Mouse (Mus musculus) macrophage (primary cell): ENCODE data around the gene Pdcd2l. TPM values are rescaled to one million over a fixed set of nuclear protein-coding genes. Genes with fewer than 3 reads are reported as not detected.
"Not testable (repeated sequence)": the region's sequence is repeated elsewhere in the genome, so short reads cannot be mapped to it uniquely, and the experiment has no call there.

Source experiments
- H3K27ac ChIP-seq: fragments of 350-480 bp; formaldehyde crosslinking; 2 replicates; pipeline ENCODE4 v1.9.0; 2021
- H3K36me3 ChIP-seq: fragments of 350-480 bp; formaldehyde crosslinking; 2 replicates; pipeline ENCODE4 v1.9.0; 2021; ENCODE audit errors: inconsistent target
- H3K4me3 ChIP-seq: fragments of 350-480 bp; formaldehyde crosslinking; 2 replicates; pipeline ENCODE4 v1.9.0; 2021; ENCODE audit errors: inconsistent target
- H3K79me2 ChIP-seq: fragments of 350-480 bp; formaldehyde crosslinking; 2 replicates; pipeline ENCODE4 v1.9.0; 2021; ENCODE audit errors: inconsistent target
- WGBS: methylation state at CpG from one replicate; pipeline ENCODE4 v1.1.7; 2026; ENCODE audit warnings: inconsistent platforms; ENCODE audit not compliant: missing documents; 5-methylcytosine and 5-hydroxymethylcytosine counted together
- polyA plus RNA-seq: library from polyadenylated mRNA; stranded (reverse); fragments of 250-400 nt; gene quantifications from 3 replicates; pipeline ENCODE4 v1.2.4, GENCODE M21; 2018; ENCODE audit warnings: inconsistent platforms

Pdcd2l gene
- polyA plus RNA-seq, 1 experiment from 2014 or later = 15.9 TPM

DNA sequence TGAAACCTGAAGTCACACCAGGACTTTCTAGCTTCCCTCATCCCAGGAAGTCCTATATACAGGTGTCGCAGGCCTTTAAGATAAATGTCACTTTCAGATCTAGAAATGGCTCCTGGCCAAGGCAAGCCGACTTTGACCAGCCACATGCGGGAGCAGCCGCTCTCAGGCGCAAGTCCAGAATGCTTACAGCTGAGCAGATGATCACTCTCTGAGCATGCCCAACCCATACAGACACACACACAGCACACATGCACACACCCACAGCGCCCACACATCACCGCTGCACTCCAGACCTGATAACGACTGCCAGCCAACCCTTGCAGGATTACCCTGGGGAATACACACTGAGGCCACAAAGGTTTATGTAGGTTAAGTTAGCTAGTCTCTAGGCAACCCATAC is 29.6 kb upstream of the Pdcd2l start:
- Histone ChIP-seq H3K79me2 (peaks cover 88% of the 10 kb centered on the region), H3K4me3 (no peak overlapping the region), H3K36me3 (peaks cover 68% of the 10 kb centered on the region), H3K27ac (no peak overlapping the region)
- WGBS = 86% methylated on average over 8 of the region's 8 CpGs

DNA sequence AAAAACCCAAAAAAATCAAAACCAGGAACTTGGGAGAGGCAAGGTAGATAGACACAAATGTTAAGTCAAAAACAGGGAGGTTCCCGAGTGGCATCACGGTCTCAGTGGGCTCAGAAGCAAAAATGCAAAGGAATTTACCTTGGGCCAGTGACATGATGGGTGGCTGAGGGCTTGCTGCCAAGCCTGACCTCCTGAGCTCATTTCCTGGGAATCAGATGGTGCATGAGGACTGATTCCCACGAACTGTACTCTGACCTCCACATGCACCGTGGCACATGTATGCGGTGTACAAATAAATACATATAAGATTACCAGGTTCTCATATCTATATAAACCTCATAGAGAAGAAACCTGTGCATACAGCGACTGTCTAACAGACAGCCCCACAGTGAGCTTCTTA is 27.8 kb upstream of the Pdcd2l start:
- H3K36me3 ChIP-seq = peaks cover 85% of the 10 kb centered on the region

DNA sequence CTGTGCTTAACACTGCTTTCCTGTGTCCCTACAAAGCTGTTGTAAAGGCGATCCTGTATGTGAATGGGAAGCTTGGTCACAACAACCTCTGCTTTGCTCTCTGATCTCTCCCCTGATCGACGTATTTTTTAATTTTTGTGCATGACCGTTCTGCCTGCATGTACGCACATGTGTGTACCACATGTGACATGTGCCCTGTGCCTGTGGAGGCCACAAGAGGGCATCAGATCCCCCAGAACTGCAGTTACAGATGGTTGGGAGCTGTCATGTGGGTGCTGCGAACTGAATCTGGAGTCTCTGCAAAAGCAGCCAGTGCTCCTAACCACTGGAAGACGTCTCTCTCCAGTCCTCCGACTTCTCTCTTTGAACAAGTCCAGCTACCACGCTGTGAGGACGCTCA is 25.9 kb upstream of the Pdcd2l start:
- 96% methylated on average over 10 of the region's 10 CpGs for WGBS
- H3K79me2 ChIP-seq = peaks cover 74% of the 10 kb centered on the region
- peaks cover 93% of the 10 kb centered on the region for H3K36me3 ChIP-seq

More for the DNA sequence above, 27.8 kb upstream of the Pdcd2l start:
- 98% methylated on average over 5 of the region's 6 CpGs for WGBS
- Histone ChIP-seq H3K27ac (no peak overlapping the region), H3K79me2 (peaks cover 91% of the 10 kb centered on the region), H3K4me3 (no peak overlapping the region)

DNA sequence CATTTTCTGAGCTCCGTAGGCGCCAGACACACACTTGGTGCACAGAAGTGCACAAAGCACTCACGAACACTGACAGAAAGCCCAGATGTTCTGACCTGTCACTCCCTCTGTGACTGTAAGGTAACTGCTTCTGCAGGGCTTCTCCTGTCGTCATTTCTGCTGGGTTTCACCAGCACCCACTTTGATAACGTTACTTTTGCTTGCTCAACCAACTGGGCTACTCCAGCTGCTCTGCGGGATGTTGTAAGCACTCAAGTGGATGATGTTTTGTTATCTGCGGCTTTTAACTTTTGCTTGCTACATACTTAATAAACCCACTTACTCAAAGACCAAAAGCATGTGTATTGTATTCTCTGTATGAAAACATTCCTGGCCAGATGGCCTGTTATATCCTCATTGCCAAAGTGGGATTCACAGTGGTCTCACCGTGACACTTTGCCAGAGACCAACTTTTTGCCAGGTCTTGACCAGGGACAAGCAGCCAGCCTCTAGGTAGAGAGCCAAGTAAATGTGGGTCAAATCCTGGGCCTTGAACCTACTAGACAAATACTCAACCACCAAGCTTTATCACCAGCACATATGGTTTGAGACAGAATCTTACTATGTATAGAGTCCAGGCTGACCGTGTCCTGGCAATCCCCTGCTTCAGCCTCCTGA is 25.3 kb upstream of the Pdcd2l start:
- 82% methylated on average over 9 of the region's 9 CpGs for WGBS
- Histone ChIP-seq H3K4me3 (no peak overlapping the region), H3K27ac (no peak overlapping the region), H3K79me2 (peaks cover 68% of the 10 kb centered on the region), H3K36me3 (peaks cover 88% of the 10 kb centered on the region)

More for the DNA sequence above, 25.9 kb upstream of the Pdcd2l start:
- H3K27ac ChIP-seq = no peak overlapping the region
- H3K4me3 ChIP-seq = no peak overlapping the region

DNA sequence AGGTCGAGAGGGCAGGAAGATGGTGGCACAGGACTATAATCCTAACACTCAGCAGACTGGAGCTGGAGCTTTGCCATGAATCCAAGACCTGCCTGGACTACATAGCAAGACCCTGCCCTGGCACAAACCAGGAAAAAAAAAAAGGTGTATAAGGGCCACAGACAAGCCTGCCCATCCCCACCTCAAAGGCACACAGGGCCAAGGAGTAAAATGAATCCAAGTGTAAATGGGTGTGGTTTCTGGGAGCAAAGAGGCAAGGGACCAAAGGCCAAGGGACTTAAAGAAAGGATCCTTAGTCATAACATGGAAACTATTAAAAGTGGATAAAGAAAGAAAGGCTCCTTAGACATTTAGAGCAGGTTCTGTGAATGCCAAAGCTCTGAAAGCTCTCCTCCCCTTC is 22.0 kb upstream of the Pdcd2l start:
- Histone ChIP-seq H3K27ac (no peak overlapping the region), H3K36me3 (peaks cover 67% of the 10 kb centered on the region; the same call in 1 of the 2 replicates), H3K79me2 (peaks cover 36% of the 10 kb centered on the region), H3K4me3 (no peak overlapping the region)
- WGBS = 73% methylated on average over 1 of the region's 1 CpGs

DNA sequence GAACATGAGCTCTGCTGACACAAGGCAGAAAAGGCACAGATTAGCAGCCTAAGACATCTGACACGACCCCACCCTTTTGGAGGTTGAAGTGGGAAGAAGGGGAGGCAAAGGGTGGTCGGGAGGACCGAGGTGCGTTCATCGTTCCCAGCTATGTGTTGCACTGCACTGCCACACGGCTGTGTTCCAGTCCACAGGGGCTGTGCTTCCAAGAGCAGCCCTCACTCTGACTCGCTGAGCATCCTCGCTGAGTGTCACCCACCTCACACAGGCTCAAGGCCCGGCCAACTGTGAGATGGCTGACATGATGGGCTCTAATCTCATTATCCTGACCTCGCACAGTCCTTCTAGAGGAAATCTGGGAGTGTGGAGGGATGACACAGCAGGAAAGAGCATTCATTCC is 20.0 kb upstream of the Pdcd2l start:
- WGBS = 92% methylated on average over 10 of the region's 10 CpGs
- H3K4me3 ChIP-seq = no peak overlapping the region
- peaks cover 68% of the 10 kb centered on the region for H3K36me3 ChIP-seq
- no peak overlapping the region for H3K27ac ChIP-seq
- peaks cover 33% of the 10 kb centered on the region for H3K79me2 ChIP-seq

DNA sequence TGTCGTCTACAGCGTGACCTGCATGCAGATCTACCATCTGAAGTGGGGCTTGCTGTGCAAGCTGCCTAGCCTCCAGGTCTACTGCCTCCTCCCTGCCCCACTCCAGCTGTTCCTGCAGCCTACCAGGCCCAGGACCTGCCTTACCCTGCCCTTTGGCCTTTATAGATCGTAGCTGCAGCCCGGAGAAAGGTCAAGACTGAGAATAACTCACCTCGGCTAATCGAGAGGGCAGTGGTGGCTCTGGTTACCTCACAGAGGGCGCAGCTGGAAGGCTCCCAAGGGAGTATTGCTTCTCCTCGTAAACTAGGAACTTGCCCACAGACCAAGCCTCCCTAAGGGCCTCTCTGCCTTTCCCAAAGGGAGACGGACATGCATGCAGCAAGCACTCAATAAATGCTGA is 19.0 kb upstream of the Pdcd2l start:
- peaks cover 27% of the 10 kb centered on the region for H3K79me2 ChIP-seq
- no peak overlapping the region for H3K4me3 ChIP-seq
- WGBS = 71% methylated on average over 9 of the region's 9 CpGs
- H3K36me3 ChIP-seq = peaks cover 68% of the 10 kb centered on the region
- H3K27ac ChIP-seq = 0 out of 2 replicates have a peak overlapping the region, but pooled peaks have one; percentile 10

DNA sequence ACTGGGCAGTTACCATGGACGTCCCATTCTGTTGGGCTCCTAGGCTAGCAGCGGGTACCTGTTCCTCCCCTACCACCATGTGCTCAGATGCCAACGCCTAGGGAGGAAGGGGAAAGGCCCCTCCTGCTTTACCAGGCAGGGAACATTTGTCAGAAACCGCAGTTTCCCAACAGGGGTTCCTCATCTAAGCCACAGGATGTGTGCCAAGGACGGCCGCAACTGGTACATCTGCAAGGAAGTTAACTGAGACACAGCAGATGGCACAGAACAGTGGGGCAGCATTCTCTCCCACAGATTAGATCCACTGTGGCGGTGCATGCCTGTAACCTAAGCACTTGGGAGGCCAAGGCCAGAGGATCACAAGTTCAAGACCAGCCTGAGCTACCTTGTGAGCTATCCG is 18.2 kb upstream of the Pdcd2l start:
- no peak overlapping the region for H3K4me3 ChIP-seq
- peaks cover 25% of the 10 kb centered on the region; the same call in 1 of the 2 replicates for H3K79me2 ChIP-seq
- WGBS = 20% methylated on average over 8 of the region's 8 CpGs
- H3K27ac ChIP-seq = peak overlapping the region; percentile 10; the same call in 1 of the 2 replicates
- H3K36me3 ChIP-seq = peaks cover 67% of the 10 kb centered on the region

DNA sequence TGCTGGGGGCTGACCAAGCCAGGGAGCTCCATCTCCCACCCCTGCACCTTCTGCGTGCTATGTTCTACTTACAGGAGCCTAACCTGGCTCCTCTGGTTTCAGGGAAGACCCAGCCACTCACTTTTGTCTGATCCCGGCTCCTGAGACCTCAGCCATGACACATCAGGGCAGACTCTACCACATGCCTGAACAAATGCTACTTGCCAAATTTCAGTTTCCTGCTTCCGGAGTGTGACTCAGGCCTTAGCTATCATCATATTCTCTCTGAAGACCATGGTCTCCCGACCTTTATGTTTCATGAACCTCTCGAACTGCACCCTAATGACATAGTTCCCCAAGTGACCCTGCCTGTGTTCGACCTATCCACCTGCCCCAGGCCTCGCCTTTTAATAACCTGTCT is 16.8 kb upstream of the Pdcd2l start:
- 63% methylated on average over 7 of the region's 7 CpGs for WGBS
- H3K4me3 ChIP-seq = no peak overlapping the region
- no peak overlapping the region for H3K27ac ChIP-seq
- peaks cover 68% of the 10 kb centered on the region for H3K36me3 ChIP-seq
- H3K79me2 ChIP-seq = peaks cover 22% of the 10 kb centered on the region; the same call in 1 of the 2 replicates

DNA sequence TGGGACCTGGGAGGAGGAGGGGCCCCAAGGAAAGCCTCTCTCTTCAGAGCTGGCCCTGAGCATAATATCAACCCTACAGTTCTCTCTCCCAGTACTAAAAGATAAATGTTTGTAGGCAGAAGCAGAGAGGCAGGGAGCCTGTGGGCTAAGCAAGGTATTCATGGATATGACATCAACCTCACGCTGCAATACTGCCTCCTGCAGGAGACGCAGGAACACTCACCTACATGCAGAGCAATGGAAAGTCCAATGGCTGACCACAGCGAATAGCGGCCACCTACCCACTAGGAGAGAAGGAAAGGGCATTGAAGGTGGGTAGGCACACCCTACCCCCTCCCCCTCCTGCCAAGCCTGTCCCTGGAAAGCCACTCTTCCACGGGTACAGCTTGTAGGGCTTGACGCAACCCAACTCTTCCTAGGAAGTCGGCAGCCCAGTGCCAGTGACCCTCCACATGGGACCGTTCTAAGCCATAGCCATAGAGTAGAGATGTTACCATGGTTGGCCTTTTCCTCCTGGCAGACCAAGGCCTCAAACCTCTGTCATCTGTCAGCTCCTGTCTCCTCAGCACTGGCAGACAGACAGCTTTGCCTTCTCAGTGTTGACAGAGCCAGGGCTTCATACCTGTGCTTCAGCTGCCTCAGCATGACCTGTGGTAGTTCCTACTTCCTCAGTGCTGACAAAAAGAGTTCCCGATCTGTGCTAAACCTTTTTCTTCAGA is 11.7 kb upstream of the Pdcd2l start:
- no peak overlapping the region for H3K4me3 ChIP-seq
- peaks cover 98% of the 10 kb centered on the region for H3K36me3 ChIP-seq
- 86% methylated on average over 9 of the region's 9 CpGs for WGBS
- H3K79me2 ChIP-seq = peaks cover 21% of the 10 kb centered on the region; the same call in 1 of the 2 replicates
- H3K27ac ChIP-seq = no peak overlapping the region

DNA sequence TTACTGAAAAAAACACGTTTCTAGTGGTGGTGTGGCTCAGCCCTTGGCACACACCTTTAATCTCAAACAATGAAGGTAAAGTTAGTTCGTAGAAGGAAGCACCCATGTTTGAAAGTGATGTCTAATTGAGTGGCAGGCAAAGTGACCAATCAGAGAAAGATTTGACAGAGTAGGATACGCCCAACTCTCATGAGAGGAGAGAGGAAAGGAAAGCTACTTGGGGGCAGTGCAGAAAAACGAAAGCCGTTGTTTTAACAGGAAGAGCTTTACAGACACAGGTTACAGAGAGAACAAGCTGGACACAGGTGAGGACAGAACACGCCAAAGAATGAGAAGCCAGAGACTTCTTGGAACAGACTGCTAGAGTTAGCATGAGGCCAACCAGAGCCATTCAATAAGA is 9.9 kb upstream of the Pdcd2l start:
- H3K4me3 ChIP-seq = no peak overlapping the region
- H3K36me3 ChIP-seq = peaks cover 97% of the 10 kb centered on the region
- 93% methylated on average over 6 of the region's 6 CpGs for WGBS
- no peak overlapping the region for H3K27ac ChIP-seq
- H3K79me2 ChIP-seq = peaks cover 3% of the 10 kb centered on the region; the same call in 1 of the 2 replicates

DNA sequence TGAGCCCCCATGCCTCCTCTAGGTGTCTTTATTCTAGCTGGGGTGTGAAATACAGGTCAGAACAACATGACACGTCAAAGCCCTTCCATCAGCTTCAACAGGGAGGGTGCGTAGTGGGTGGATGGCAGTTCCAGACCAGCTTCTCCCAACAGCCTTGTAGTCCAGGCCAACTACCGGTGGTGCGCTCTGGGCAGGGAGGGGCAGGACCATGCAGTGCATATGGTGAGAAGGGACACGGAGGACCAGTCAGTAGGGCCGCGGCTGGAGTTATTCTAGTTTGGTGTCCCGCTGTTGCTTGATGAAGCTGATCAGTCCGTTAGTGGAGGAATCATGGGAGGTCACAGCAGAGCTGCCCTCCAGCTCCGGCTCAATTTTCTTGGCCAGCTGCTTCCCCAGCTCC is 5.7 kb upstream of the Pdcd2l start:
- WGBS = 94% methylated on average over 10 of the region's 10 CpGs
- not testable (repeated sequence) for H3K79me2 ChIP-seq, H3K27ac ChIP-seq, H3K4me3 ChIP-seq
- peaks cover 58% of the 10 kb centered on the region for H3K36me3 ChIP-seq

DNA sequence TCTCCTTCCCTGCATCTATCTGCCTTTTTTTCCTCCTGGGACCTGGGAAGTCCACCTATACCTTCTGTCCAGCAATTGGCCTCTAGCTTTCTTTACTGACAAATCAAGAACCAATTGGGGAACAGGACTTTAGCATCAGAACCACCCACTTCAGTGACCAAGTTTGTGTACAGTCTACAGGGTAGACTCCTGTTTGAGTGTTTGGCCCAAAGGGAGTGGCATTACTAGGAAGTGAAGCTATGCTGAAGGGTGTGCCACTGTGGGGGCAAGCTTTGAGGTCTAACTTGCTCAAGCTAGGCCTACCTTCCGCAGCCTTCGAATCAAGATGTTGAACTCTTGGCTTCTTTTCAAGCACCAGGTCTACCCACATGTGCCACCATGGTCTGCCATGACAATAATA is 4.4 kb upstream of the Pdcd2l start:
- peaks cover 44% of the 10 kb centered on the region for H3K36me3 ChIP-seq
- H3K79me2 ChIP-seq = peaks cover 1% of the 10 kb centered on the region
- no peak overlapping the region for H3K27ac ChIP-seq
- WGBS = 100% methylated on average over 2 of the region's 2 CpGs
- H3K4me3 ChIP-seq = no peak overlapping the region

DNA sequence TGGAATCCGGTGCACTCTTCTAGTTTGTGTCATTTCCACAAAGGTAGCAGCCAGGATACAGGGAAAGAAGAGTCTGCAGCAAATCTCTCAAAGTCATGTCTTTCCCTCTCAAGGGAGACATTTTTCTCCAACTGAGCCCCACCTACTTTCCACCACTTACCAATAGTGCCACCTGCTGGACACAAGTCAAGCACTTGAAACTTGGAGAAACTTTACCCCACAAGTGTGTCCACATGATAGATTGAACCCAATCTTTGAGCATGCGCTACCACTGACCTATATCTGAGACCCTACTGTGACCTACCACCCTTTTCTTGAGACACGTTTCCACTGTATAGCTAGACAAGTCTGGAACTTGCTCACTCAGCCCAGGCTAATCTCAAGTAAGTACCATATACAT is 1.9 kb upstream of the Pdcd2l start:
- H3K4me3 ChIP-seq = no peak overlapping the region
- H3K27ac ChIP-seq = no peak overlapping the region
- peaks cover 25% of the 10 kb centered on the region for H3K79me2 ChIP-seq
- WGBS = 50% methylated on average over 3 of the region's 3 CpGs
- peaks cover 20% of the 10 kb centered on the region for H3K36me3 ChIP-seq

DNA sequence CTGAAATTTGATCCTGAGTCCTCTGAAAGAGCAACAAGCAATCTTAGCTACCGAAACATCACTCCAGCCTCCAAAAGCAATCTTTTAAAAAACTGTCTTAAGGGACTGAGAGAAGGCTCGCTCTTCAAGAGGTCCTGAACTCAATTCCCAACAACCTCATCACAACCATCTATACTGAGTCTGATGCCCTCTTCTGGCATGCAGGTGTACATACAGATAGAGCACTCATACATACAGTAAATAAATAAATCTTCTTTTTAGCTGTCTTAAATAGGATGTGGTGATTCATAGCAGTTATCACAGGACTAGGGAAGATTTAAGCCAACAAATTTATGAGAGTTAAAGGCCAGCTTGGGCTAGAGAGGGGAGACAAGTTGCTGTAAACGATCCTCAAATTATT is 829 bp downstream of the Pdcd2l start:
- 59% methylated on average over 3 of the region's 3 CpGs for WGBS
- peak overlapping the region; percentile 50 for H3K27ac ChIP-seq
- peaks cover 44% of the 10 kb centered on the region for H3K79me2 ChIP-seq
- no peaks in the 10 kb centered on the region for H3K36me3 ChIP-seq
- peak overlapping the region; percentile 53 for H3K4me3 ChIP-seq
